Mouse (Mus musculus) neural tube, embryonic 11.5 days (tissue): Measurements from ENCODE around the gene Ttll6. TPM values are rescaled to one million over a fixed set of nuclear protein-coding genes. Genes with fewer than 3 reads are reported as not detected.

Experiments used
- ATAC-seq: fragments of 200-750 bp; cut with Nextera tagmentation; 2 replicates; pipeline ENCODE4 v1.8.0; 2017; ENCODE audit warnings: moderate number of reproducible peaks, mild to moderate bottlenecking, moderate TSS enrichment, moderate library complexity; ENCODE audit not compliant: insufficient read depth, low FRiP score, low TSS enrichment
- DNase-seq: peaks from one replicate; pipeline ENCODE4 v3.0.0-alpha.2; 2015; ENCODE audit warnings: low spot score
- H3K27ac ChIP-seq: fragments of 300-500 bp; sonication (generic); 2 replicates; pipeline ENCODE4 v1.5.1; 2014; ENCODE audit warnings: low read depth, mild to moderate bottlenecking, low read length
- H3K27me3 ChIP-seq: fragments of 300-500 bp; sonication (generic); 2 replicates; pipeline ENCODE4 v1.6.1; 2014; ENCODE audit warnings: mild to moderate bottlenecking, low read length, mixed read lengths; ENCODE audit not compliant: control insufficient read depth, insufficient read depth
- H3K36me3 ChIP-seq: fragments of 300-500 bp; sonication (generic); 2 replicates; pipeline ENCODE4 v1.6.1; 2014; ENCODE audit warnings: mild to moderate bottlenecking, low read length, moderate library complexity, mixed read lengths; ENCODE audit not compliant: control insufficient read depth, insufficient read depth
- H3K4me1 ChIP-seq: fragments of 300-500 bp; sonication (generic); 2 replicates; pipeline ENCODE4 v1.6.1; 2014; ENCODE audit warnings: low read length, mixed read lengths; ENCODE audit not compliant: control insufficient read depth, insufficient read depth
- H3K4me2 ChIP-seq: fragments of 300-500 bp; sonication (generic); 2 replicates; pipeline ENCODE4 v1.6.1; 2014; ENCODE audit warnings: low read depth, mild to moderate bottlenecking, moderate library complexity
- H3K4me3 ChIP-seq: fragments of 300-500 bp; sonication (generic); 2 replicates; pipeline ENCODE4 v1.5.1; 2014; ENCODE audit warnings: low read depth, low read length
- H3K9ac ChIP-seq: fragments of 300-500 bp; sonication (generic); 2 replicates; pipeline ENCODE4 v1.6.1; 2014; ENCODE audit warnings: mild to moderate bottlenecking, low read length
- H3K9me3 ChIP-seq: fragments of 300-500 bp; sonication (generic); 2 replicates; pipeline ENCODE4 v1.6.1; 2016; ENCODE audit warnings: low read length; ENCODE audit not compliant: control insufficient read depth
- WGBS: fragments of 180-500 bp; shearing (Covaris S2); extraction: QIAGEN DNeasy Blood & Tissue Kit; methylation state at CpG from one replicate; pipeline ENCODE4 v1.1.7; 2014; 5-methylcytosine and 5-hydroxymethylcytosine counted together
- polyA plus RNA-seq: library from polyadenylated mRNA; unstranded; fragments of >200 nt; fragmentation: Nextera tagmentation; extraction: Ambion mirVana; gene quantifications from 2 replicates; pipeline ENCODE4 v1.2.1, GENCODE M21; 2014

Gene Ttll6
- polyA plus RNA-seq, 1 experiment from 2014 or later: not detected

DNA sequence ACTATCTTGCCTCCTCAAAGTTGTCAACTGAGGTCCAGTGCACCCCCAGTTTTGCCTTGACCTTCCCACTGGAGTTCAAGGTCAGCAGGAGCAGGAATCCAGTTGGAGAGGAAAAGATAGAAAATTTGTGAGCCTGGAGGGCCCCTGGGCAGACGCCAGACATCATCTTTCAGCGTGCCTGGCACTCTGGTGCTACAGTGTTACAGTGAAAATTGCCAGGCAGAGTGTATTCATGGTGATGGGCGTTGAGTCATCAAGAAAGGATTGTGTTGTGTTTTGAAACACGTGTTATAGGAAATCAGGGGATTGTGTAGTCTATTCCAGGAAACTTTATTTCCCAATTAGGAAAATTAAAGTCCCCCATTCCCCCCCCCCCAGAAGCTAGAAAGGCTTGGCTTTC lies 10.2 kb downstream of the Ttll6 start:
- WGBS: 67% methylated on average over 4 of the region's 4 CpGs
- Histone ChIP-seq H3K9me3 (no peaks in the 10 kb centered on the region), H3K4me2 (no peak overlapping the region), H3K9ac (no peak overlapping the region), H3K4me1 (0 out of 2 replicates have a peak, but pooled peaks cover 3% of the 10 kb centered on the region), H3K36me3 (no peaks in the 10 kb centered on the region), H3K27me3 (peaks cover 11% of the 10 kb centered on the region), H3K4me3 (no peak overlapping the region), H3K27ac (no peak overlapping the region)
- ATAC-seq (no peak), DNase-seq (no peak)

DNA sequence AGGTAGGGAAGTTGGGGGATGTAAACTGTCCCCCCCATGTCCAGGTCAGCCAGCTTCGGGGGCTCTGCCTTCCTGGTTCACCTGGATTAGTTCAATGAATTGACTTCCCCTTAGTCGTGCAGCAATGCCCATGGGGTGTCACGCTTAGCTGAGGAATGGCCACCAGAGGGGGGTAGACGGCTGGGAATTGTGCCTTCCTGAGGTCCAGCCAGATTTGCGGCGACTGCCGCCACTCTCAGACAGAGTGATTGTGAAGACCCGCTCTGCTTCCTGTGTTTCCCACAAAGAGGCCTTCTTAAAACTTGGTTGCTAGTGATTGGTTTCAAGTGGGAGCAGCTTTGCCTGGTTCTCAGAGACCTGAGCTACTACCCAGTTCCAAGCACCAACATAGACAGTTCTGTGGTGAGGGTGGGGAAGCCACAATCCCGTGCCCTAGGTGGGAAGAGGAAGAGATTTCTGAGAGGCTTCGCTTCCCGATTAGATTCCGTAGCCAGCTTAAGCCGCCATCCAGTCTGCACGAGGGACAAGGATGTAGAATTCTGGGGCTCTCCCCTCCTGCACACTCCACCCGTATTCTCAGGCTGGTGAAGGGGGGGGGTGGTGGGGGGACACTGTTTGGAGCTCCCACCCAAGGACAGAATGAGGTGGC lies 12.2 kb downstream of the Ttll6 start:
- 0 out of 2 replicates have a peak, but pooled peaks cover 3% of the 10 kb centered on the region for H3K4me1 ChIP-seq
- no peaks in the 10 kb centered on the region for H3K36me3 ChIP-seq
- H3K27me3 ChIP-seq: peaks cover 13% of the 10 kb centered on the region
- DNase-seq: peak; percentile 83
- no peaks in the 10 kb centered on the region for H3K9me3 ChIP-seq
- H3K4me2 ChIP-seq: peak overlapping the region; percentile 37
- peak overlapping the region; percentile 15 for H3K4me3 ChIP-seq
- H3K27ac ChIP-seq: no peak overlapping the region
- H3K9ac ChIP-seq: peak overlapping the region; percentile 47
- 2% methylated on average over 15 of the region's 15 CpGs for WGBS
- peak; percentile 65; the same call in 1 of the 2 replicates for ATAC-seq

DNA sequence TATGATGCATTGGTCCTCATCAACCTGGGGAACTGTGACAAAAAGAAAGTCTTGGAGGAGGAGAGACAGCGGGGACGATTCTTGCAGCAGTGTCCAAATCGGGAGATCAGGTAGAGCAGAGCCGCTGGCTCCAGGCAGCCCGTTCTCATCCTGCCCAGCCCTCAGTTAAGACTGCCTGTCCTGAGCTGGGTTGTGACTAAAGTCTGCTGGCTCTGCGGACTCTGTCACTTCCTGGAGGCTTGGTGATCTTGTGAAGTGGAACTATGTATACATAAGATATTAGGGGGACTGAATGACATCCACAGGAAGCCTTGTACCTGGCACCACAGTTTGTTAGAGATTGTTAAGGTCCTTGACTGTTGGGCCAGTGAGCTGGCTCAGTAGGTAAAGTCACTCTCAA lies 13.9 kb downstream of the Ttll6 start:
- DNase-seq (no peak), ATAC-seq (no peak)
- H3K9ac ChIP-seq: no peak overlapping the region
- no peak overlapping the region for H3K4me2 ChIP-seq
- no peak overlapping the region for H3K4me3 ChIP-seq
- H3K27me3 ChIP-seq: peaks cover 13% of the 10 kb centered on the region
- no peaks in the 10 kb centered on the region for H3K36me3 ChIP-seq
- H3K4me1 ChIP-seq: 0 out of 2 replicates have a peak, but pooled peaks cover 3% of the 10 kb centered on the region
- no peaks in the 10 kb centered on the region for H3K9me3 ChIP-seq
- H3K27ac ChIP-seq: no peak overlapping the region
- 76% methylated on average over 6 of the region's 6 CpGs for WGBS

GRCm38 (mm10) chr11:96164769-96165168 lies 31.2 kb downstream of the Ttll6 start:
- Histone ChIP-seq H3K9ac (no peak overlapping the region), H3K27me3 (peaks cover 49% of the 10 kb centered on the region), H3K4me2 (no peak overlapping the region), H3K4me1 (no peaks in the 10 kb centered on the region), H3K9me3 (no peaks in the 10 kb centered on the region), H3K36me3 (no peaks in the 10 kb centered on the region), H3K4me3 (no peak overlapping the region), H3K27ac (no peak overlapping the region)
- ATAC-seq: no peak
- no peak for DNase-seq
- WGBS: 52% methylated on average over 12 of the region's 12 CpGs

DNA sequence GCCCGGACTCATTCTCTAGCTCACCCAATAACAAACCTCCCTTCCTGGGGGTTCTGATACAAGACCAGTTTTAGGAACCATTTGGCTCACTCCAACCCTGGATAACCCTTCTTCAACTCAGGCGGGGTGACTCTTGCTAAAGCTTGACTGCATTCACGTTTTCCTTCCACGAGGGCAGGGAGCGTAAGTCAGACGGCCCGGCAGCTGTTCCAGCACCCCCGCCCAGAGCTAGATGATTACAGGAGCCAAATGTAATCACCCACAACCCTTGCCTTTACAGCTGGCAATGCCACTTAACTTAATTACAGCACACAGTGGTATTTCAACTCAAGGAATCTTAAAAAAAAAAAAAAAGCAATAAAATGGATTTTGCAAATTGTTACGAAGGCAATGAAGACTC lies 34.5 kb downstream of the Ttll6 start:
- ATAC-seq (no peak), DNase-seq (no peak)
- Histone ChIP-seq H3K36me3 (no peaks in the 10 kb centered on the region), H3K9me3 (no peaks in the 10 kb centered on the region), H3K27ac (no peak overlapping the region), H3K4me1 (no peaks in the 10 kb centered on the region), H3K9ac (no peak overlapping the region), H3K4me2 (no peak overlapping the region), H3K27me3 (peaks cover 82% of the 10 kb centered on the region), H3K4me3 (no peak overlapping the region)
- WGBS: 18% methylated on average over 9 of the region's 9 CpGs

- no peak overlapping the region for H3K27ac ChIP-seq
- H3K4me1 ChIP-seq: no peaks in the 10 kb centered on the region
- H3K27me3 ChIP-seq: peaks cover 91% of the 10 kb centered on the region
- DNase-seq: no peak
- H3K9me3 ChIP-seq: no peaks in the 10 kb centered on the region
- H3K9ac ChIP-seq: no peak overlapping the region
- WGBS: 19% methylated on average over 7 of the region's 7 CpGs
- ATAC-seq: no peak
- no peaks in the 10 kb centered on the region for H3K36me3 ChIP-seq
- H3K4me3 ChIP-seq: no peak overlapping the region
- no peak overlapping the region for H3K4me2 ChIP-seq
Measured at GRCm38 (mm10) chr11:96169016-96169415, 35.4 kb downstream of the Ttll6 start.

GRCm38 (mm10) chr11:96170711-96171379 lies 37.3 kb downstream of the Ttll6 start:
- Histone ChIP-seq H3K9me3 (no peaks in the 10 kb centered on the region), H3K27ac (no peak overlapping the region), H3K36me3 (no peaks in the 10 kb centered on the region), H3K4me2 (no peak overlapping the region), H3K9ac (no peak overlapping the region), H3K27me3 (peaks cover 100% of the 10 kb centered on the region), H3K4me3 (no peak overlapping the region), H3K4me1 (no peaks in the 10 kb centered on the region)
- DNase-seq (peak; percentile 47), ATAC-seq (no peak)
- whole genome bisulfite sequencing: under 1% methylated on average over 20 of the region's 20 CpGs

GRCm38 (mm10) chr11:96171601-96172000 lies 38.0 kb downstream of the Ttll6 start:
- DNase-seq: no peak
- Histone ChIP-seq H3K4me1 (no peaks in the 10 kb centered on the region), H3K36me3 (no peaks in the 10 kb centered on the region), H3K27ac (no peak overlapping the region), H3K4me3 (no peak overlapping the region), H3K27me3 (peaks cover 100% of the 10 kb centered on the region), H3K9ac (no peak overlapping the region), H3K4me2 (no peak overlapping the region), H3K9me3 (no peaks in the 10 kb centered on the region)
- WGBS: 6% methylated on average over 3 of the region's 3 CpGs
- no peak for ATAC-seq
